Mouse (Mus musculus): ENCODE results near the gene Tcf7l2. TPM values are rescaled to one million over a fixed set of nuclear protein-coding genes. Genes with fewer than 3 reads are reported as not detected.

The Tcf7l2 gene
- total RNA-seq, 2 experiments from 2014 or later = 0.61 to 8.4 TPM

GRCm38 (mm10) chr19:55877404-55877915 lies 135.8 kb downstream of the Tcf7l2 start:
- ATAC-seq (replicated peaks; ENCODE audit: low FRiP score, poor library complexity, severe bottlenecking) = peak; percentile 77

DNA sequence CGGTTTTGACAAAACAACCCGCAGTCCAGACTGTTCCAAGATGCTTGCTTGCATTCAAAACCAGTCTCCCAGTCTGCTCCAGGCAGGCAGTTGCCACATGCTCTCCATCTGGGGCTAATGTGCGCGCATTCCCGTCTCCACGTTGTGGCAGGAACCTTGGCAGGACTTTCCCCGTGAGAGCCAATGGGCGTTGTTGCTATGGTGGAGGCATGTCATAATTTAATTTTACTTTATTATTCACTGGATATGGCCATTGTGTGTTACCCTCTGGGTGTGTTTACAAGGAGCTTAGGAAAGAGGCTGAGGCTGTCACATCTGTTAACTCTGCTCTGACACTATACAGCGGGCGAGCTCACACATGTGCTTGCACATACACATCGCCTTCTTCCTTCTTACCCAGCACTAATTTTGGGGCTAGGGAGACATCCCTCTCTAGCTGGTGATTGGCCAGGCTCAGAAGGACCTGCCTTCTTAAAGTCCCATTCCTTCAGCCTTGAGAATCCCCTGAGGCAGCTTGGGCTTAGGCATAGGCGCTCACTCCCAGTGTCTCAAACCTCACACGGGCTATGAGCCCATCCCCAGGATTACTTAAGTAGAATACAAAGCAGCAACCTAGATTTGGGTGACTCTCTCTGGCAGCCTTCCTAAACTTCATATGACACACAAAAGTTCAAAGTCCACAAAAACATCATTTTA lies 139.2 kb downstream of the Tcf7l2 start:
- ATAC-seq (replicated peaks; ENCODE audit: low FRiP score, poor library complexity, severe bottlenecking) = no peak

DNA sequence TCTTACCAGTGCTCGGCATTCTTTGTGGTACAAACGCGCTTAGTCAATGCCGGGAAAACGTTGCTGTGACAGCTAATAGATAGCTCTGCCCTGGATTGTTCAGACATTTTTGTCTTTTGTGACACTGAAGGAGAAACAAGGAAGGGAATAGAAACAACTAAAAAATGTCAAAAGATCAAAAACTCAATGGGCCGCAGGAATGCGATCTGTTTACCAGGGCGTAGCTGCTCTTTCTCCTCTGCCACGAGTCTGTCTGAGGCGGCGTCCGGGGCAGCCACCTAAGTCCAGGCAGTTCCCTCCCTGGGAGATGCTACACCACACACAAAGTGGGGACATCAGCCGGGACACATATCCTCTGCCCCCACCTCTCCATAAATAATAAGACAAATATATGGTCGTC lies 144.9 kb downstream of the Tcf7l2 start:
- ATAC-seq (replicated peaks; ENCODE audit: low FRiP score, poor library complexity, severe bottlenecking) = no peak

- ATAC-seq (replicated peaks; ENCODE audit: low FRiP score, poor library complexity, severe bottlenecking) = no peak
Measured at GRCm38 (mm10) chr19:55891692-55892183, 150.1 kb downstream of the Tcf7l2 start.

- no peak for ATAC-seq (replicated peaks; ENCODE audit: low FRiP score, poor library complexity, severe bottlenecking)
Measured at GRCm38 (mm10) chr19:55893557-55893956, 151.9 kb downstream of the Tcf7l2 start.

DNA sequence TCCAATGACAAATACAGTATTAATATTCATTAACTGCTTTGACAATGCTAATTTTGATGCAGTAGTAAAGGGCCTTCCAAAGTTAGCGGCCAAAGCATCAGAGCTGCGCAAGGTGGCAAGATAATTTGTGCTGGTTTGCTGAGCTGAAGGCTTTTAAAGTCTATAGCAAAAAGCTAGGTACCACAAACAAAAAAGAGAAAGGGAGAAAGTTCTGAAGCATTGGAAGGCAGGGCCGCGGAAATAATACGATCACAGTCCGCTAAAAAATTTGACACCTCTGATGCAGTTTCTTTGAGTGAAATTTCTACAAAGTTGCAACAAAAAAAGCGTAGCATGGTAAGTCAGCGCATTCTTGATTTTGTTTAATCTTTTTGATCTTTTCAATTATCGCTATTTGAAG lies 152.8 kb downstream of the Tcf7l2 start:
- ATAC-seq (replicated peaks; ENCODE audit: low FRiP score, poor library complexity, severe bottlenecking) = no peak

DNA sequence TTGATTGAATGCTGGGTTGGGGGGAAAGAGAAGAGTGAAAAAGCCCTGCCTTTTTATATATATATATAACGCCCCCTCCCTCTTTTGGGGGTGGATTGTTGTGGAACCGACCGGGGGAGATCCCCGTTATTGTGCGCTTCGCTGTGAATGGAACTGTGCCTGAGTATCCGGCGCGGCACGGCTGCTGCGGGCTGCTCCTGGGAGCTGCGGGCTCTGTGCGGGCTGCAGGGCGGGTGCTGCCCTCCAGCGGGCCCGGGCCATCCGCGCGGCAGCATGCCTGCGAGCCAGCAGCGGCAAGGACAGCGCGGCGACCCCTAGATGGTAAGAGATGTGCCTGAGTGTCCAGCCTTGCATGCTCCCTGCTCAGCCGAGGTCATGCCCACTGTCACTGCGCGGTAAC lies 153.7 kb downstream of the Tcf7l2 start:
- ATAC-seq (replicated peaks; ENCODE audit: low FRiP score, poor library complexity, severe bottlenecking) = peak; percentile 71

GRCm38 (mm10) chr19:55895807-55896420 lies 154.3 kb downstream of the Tcf7l2 start:
- ATAC-seq (replicated peaks; ENCODE audit: low FRiP score, poor library complexity, severe bottlenecking) = no peak

- no peak for ATAC-seq (replicated peaks; ENCODE audit: low FRiP score, poor library complexity, severe bottlenecking)
Measured at GRCm38 (mm10) chr19:55896629-55897028, 155.0 kb downstream of the Tcf7l2 start.

DNA sequence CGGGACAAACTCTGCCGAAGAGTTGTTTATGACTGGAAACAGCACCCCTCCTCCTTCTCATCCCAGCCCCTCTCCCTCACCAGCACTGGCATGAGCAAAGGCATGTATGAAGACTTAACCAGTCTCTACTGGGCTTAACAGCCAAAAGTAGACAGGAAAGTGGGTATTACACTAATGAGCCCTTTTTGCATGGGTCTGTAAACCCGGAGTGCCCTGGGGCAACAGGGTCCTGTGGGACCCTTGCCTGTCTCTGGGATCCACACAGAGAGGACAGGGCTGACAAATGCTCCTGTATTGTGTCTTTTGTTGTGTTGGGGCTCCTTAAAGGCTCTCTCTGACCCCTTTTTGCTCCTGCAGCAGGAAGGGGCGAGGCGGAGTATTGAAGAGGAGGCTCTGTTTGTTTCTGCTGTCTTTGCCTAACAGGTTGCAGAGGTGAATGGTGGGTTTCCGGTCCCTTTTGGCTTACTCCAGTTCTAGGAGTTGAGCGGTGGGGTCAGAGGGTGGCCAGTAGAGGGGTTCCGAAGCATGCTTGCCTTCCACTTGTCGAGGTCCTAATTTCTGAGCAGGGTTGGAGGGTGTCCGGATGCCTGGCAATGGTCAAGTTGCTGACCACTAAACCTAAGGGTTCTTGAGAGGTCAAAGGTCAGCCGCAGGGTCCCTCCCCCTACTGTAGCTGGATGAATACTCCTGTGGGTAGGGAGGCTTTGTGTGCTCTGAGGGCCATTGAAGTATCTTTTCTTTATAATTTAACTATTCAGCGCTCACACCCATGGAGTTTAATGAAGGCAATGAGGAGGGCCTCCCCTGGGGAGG lies 161.2 kb downstream of the Tcf7l2 start:
- no peak for ATAC-seq (replicated peaks; ENCODE audit: low FRiP score, poor library complexity, severe bottlenecking)

DNA sequence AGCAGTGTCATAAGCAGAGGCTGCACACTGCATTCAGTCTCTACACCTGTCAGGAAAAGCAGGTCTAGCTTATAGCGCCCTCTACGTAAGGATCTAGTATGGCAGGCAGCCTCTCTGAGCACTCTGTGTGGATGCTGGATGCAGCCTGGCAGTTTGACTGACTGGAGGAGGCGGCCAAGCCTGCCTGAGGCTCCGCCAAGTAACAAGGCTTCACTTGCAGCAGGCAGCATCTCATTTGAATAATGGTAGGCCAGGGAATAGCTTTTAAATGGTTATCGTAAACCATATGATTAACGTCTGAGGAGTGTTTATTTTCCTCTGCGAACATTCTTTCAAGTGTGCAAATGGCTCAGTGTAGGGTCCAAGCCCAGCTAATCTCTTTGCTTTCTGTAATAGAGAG lies 167.4 kb downstream of the Tcf7l2 start:
- peak; percentile 52; the same call in 1 of the 2 replicates for ATAC-seq (replicated peaks; ENCODE audit: low FRiP score, poor library complexity, severe bottlenecking)

DNA sequence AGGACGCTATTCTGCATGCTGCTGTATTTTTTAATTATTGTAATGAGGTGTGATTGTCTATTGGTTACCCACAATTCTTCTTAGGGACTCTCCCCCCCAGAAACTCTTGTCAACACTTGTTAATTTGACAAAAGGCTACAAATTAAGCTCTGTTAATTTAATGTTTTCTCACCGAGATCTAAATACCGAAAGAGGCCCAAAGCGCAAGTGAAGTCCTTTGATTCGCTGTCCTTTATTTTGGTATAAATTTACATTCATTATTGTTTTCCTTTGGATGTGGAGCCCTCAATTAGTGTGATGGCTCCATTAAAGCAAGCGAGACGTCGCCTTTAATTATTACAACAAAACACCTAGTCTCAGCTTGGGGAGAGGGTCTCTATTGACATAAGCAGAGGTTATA lies 170.3 kb downstream of the Tcf7l2 start:
- no peak for ATAC-seq (replicated peaks; ENCODE audit: low FRiP score, poor library complexity, severe bottlenecking)

DNA sequence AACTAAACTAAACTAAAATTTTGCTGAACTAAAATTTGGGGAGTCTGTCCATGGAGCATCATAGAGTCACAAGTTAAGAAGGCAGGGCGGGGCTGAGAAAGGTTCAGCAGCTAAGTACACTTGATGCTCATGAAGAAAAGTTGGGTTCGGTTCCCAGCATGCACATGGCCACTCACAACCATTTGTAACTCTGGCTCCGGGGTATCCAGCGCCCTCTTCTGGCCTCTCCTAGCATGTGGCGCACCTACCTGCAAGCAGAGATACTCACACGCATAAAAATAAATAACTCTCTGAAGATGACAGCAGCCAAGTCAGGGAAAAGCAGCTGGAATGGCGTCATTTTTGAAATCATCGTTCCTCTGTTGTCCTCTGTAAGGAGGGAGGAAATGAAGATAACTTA lies 171.2 kb downstream of the Tcf7l2 start:
- no peak for ATAC-seq (replicated peaks; ENCODE audit: low FRiP score, poor library complexity, severe bottlenecking)

GRCm38 (mm10) chr19:55913585-55913984 lies 172.0 kb downstream of the Tcf7l2 start:
- ATAC-seq (replicated peaks; ENCODE audit: low FRiP score, poor library complexity, severe bottlenecking) = no peak

GRCm38 (mm10) chr19:55914614-55915211 lies 173.1 kb downstream of the Tcf7l2 start:
- ATAC-seq (replicated peaks; ENCODE audit: low FRiP score, poor library complexity, severe bottlenecking) = no peak

GRCm38 (mm10) chr19:55915506-55915905 lies 173.9 kb downstream of the Tcf7l2 start:
- ATAC-seq (replicated peaks; ENCODE audit: low FRiP score, poor library complexity, severe bottlenecking) = no peak

GRCm38 (mm10) chr19:55916211-55916610 lies 174.6 kb downstream of the Tcf7l2 start:
- ATAC-seq (replicated peaks; ENCODE audit: low FRiP score, poor library complexity, severe bottlenecking) = no peak

GRCm38 (mm10) chr19:55923789-55924426 lies 182.3 kb downstream of the Tcf7l2 start:
- no peak for ATAC-seq (replicated peaks; ENCODE audit: low FRiP score, poor library complexity, severe bottlenecking)

DNA sequence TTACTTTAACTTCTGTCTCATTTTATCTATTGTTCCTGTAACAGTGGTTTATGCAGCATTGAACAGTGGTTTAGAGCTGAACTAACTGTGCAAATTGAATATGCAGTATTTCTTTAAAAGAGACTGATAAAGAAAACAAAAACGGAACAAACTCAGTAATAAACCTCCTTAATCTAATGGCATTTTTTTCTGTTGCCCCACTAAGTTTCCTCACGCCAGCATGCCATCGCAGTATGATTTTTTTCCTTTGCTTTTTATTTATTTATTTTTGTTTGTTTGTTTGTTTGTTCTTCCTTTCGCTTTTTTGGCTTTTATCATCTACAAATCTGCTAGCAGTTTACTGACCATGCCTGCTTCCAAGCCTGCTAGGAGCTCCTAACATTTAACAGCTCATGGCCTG lies 183.2 kb downstream of the Tcf7l2 start:
- ATAC-seq (replicated peaks; ENCODE audit: low FRiP score, poor library complexity, severe bottlenecking) = 0 out of 2 replicates have a peak, but pooled peaks have one; percentile 37

DNA sequence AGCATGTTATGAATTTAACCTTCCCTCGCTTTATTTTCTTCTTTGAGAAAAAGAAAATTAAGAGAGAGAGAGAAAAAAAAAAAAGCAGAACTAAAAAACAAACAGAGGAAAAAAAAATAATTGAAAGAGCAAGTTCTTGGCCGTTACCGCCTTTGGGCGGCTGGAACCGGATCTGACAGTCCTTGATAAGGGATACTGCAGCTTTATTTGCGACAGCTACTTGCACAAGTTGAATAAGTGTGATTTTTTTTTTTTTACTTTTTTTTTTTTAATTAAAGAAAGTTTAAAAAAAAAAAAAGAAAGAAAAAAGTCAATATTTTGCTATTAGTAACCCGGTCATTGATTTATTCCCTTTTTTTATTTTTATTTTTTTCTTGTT lies 183.8 kb downstream of the Tcf7l2 start:
- peak; percentile 61 for ATAC-seq (replicated peaks; ENCODE audit: low FRiP score, poor library complexity, severe bottlenecking)
